Mouse (Mus musculus): ENCODE measurements around the gene Krtap12-1. TPM values are rescaled to one million over a fixed set of nuclear protein-coding genes. Genes with fewer than 3 reads are reported as not detected.
"Not testable (repeated sequence)": the region's sequence is repeated elsewhere in the genome, so short reads cannot be mapped to it uniquely, and the experiment has no call there.

Gene Krtap12-1
- polyA plus RNA-seq (2012; fragmentation: generic; extraction: Trizol) = not detected
- long read RNA-seq, experiment 1 = 0 reads
- long read RNA-seq, experiment 2 = 0 reads

DNA sequence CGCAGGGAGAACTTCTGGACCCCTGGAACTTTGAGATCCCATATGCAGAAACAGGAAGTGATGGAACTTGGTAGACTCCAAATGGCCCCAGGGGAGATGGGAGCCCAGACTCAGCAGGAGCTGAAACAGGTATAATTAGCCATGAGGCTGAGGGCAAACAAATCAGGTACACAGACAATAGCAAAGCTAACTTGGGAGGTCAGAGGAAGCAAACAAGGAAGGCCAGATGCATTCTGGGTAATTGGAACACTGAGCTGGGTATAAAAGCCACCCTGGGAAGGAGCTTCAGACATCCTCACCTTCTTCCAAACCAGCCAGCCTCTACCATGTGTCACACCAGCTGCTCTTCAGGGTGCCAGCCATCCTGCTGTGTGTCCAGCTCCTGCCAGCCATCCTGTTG lies at the start of gene Krtap12-1:
TSS of gene Krtap12-1 (plus strand) at position 301 of the 400 bp plus-strand sequence.
- H3K36me3 ChIP-seq (ENCODE audit: control insufficient read depth, insufficient read depth); H3ac ChIP-seq (ENCODE audit: control insufficient read depth, insufficient read length, low read depth); H3K79me2 ChIP-seq (ENCODE audit: control insufficient read depth, insufficient read depth); H3K27me3 ChIP-seq (ENCODE audit: control insufficient read depth, insufficient read depth, insufficient read length); H3K79me3 ChIP-seq (ENCODE audit: low read depth); H3K4me3 ChIP-seq (ENCODE audit: insufficient read depth, poor library complexity, severe bottlenecking): not testable (repeated sequence)

DNA sequence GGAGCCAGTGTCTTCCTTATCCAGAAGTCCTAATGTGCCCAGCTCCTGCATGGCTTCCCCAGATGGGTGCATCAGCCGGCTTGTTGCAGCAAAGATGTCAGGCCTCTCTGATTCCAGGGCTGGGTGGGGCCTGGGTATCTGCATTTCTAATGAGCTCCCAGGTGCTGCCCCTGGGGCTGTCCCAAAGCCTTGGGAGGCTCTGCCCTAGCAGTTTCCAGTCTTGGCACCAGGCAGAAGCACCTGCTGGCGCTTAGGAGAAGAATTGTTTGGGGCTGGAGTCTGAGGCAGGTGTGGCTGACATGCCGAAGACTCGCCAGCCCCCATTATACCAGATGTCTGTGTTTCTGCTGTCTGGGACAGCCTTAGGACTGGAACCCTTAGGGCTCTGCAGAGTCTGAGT lies 49.7 kb upstream of the Krtap12-1 start:
- Histone ChIP-seq H3ac (ENCODE audit: control insufficient read depth, insufficient read length, low read depth) (no peak overlapping the region), H3K36me3 (ENCODE audit: control insufficient read depth, insufficient read depth) (no peaks in the 10 kb centered on the region), H3K27me3 (ENCODE audit: control insufficient read depth, insufficient read depth, insufficient read length) (peaks cover 20% of the 10 kb centered on the region), H3K79me2 (ENCODE audit: control insufficient read depth, insufficient read depth) (no peaks in the 10 kb centered on the region), H3K79me3 (ENCODE audit: low read depth) (no peaks in the 10 kb centered on the region), H3K4me3 (ENCODE audit: insufficient read depth, poor library complexity, severe bottlenecking) (no peak overlapping the region)
- TF ChIP-seq FOSL1 (IDR thresholded peaks at IDR 0.05; ENCODE audit: insufficient read depth, low read length, poor library complexity, severe bottlenecking) = no peak
- TF ChIP-seq USF1 (IDR thresholded peaks at IDR 0.05; ENCODE audit: low read depth) = no peak
- TF ChIP-seq MYOD1 (IDR thresholded peaks at IDR 0.05; ENCODE audit: control insufficient read depth, insufficient read length, low read depth) = no peak
- no peak for TF ChIP-seq MYOG (IDR thresholded peaks at IDR 0.05; ENCODE audit: control insufficient read depth, extremely low read depth, insufficient read length)

DNA sequence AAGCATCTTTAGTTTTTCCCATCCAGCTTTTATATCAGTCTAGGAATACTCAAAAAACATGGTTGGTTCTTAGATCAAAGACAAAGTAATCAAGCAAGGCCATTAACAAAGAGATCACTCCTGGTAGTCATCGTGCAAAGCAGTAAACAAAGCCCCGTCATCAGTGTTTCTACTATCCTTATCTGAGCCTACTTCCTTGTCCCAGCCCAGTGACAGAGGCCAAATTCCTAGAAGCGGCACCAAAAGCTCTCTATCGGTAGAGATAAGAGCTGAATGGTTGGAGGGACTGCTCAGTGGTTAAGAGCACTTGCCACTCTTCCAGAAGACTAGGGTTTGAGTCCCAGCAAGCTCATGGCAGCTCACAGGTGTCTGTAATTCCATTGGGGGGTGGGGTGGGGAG lies 48.9 kb upstream of the Krtap12-1 start:
- no peaks in the 10 kb centered on the region for H3K36me3 ChIP-seq (ENCODE audit: control insufficient read depth, insufficient read depth)
- peaks cover 24% of the 10 kb centered on the region for H3K27me3 ChIP-seq (ENCODE audit: control insufficient read depth, insufficient read depth, insufficient read length)
- no peaks in the 10 kb centered on the region for H3K79me2 ChIP-seq (ENCODE audit: control insufficient read depth, insufficient read depth)
- no peaks in the 10 kb centered on the region for H3K79me3 ChIP-seq (ENCODE audit: low read depth)
- no peak overlapping the region for H3ac ChIP-seq (ENCODE audit: control insufficient read depth, insufficient read length, low read depth)
- no peak overlapping the region for H3K4me3 ChIP-seq (ENCODE audit: insufficient read depth, poor library complexity, severe bottlenecking)
- TF ChIP-seq MYOD1 (IDR thresholded peaks at IDR 0.05; ENCODE audit: control insufficient read depth, insufficient read length, low read depth) (no peak), USF1 (IDR thresholded peaks at IDR 0.05; ENCODE audit: low read depth) (no peak), FOSL1 (IDR thresholded peaks at IDR 0.05; ENCODE audit: insufficient read depth, low read length, poor library complexity, severe bottlenecking) (no peak), MYOG (IDR thresholded peaks at IDR 0.05; ENCODE audit: control insufficient read depth, extremely low read depth, insufficient read length) (no peak), CTCF (IDR thresholded peaks at IDR 0.05; ENCODE audit: control insufficient read depth, insufficient read depth, insufficient read length) (no peak), MAX (IDR thresholded peaks at IDR 0.05) (no peak), CEBPB (IDR thresholded peaks at IDR 0.05; ENCODE audit: low read depth) (no peak)

DNA sequence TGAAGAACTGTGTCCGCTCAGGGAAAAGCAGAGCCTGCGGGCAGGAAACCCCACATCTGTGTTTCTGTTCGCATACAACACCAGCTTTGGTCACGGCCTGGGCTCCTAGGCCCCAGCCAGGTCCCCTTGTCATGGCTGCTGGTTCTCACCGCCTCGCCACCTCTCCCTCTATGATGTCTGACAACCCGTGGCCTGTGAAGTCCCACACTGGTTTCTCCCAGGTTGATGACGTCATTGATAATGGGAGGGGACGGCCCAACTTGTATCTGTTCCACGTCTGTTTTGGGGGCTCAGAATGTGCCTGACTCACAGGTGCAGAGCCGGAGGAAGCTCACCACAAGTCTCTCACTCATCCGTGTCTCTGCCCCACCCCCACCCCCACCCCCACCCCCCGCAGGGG lies 46.6 kb upstream of the Krtap12-1 start:
- Histone ChIP-seq H3K79me3 (ENCODE audit: low read depth) (no peaks in the 10 kb centered on the region), H3K4me3 (ENCODE audit: insufficient read depth, poor library complexity, severe bottlenecking) (no peak overlapping the region), H3K27me3 (ENCODE audit: control insufficient read depth, insufficient read depth, insufficient read length) (peaks cover 31% of the 10 kb centered on the region), H3K36me3 (ENCODE audit: control insufficient read depth, insufficient read depth) (no peaks in the 10 kb centered on the region), H3K79me2 (ENCODE audit: control insufficient read depth, insufficient read depth) (no peaks in the 10 kb centered on the region), H3ac (ENCODE audit: control insufficient read depth, insufficient read length, low read depth) (no peak overlapping the region)
- no peak for TF ChIP-seq MYOD1 (IDR thresholded peaks at IDR 0.05; ENCODE audit: control insufficient read depth, insufficient read length, low read depth)
- no peak for TF ChIP-seq USF1 (IDR thresholded peaks at IDR 0.05; ENCODE audit: low read depth)
- no peak for TF ChIP-seq MYOG (IDR thresholded peaks at IDR 0.05; ENCODE audit: control insufficient read depth, extremely low read depth, insufficient read length)
- no peak for TF ChIP-seq FOSL1 (IDR thresholded peaks at IDR 0.05; ENCODE audit: insufficient read depth, low read length, poor library complexity, severe bottlenecking)
- TF ChIP-seq CTCF (IDR thresholded peaks at IDR 0.05; ENCODE audit: control insufficient read depth, insufficient read depth, insufficient read length) = no peak
- TF ChIP-seq MAX (IDR thresholded peaks at IDR 0.05) = no peak
- no peak for TF ChIP-seq CEBPB (IDR thresholded peaks at IDR 0.05; ENCODE audit: low read depth)

DNA sequence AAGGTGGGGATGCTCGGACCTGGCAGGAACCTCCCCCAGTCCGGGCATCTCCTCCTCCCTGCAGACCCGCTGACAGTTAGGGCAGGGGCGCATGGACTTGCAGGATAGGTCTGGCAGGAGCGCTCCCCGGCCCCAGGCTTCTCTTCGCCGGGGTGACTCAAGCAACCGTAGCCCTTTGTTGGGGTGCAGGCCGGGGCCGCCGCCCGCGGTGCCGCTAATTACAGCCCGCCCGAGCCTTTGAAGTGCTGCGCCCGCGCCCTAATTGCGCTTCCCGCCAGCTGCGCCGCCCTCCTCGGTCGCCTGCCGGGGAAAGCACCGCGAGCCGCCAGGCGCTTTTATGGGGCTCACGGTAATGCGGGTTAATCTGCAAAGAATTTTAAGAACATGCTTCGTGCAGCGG lies 42.8 kb upstream of the Krtap12-1 start:
- Histone ChIP-seq H3K36me3 (ENCODE audit: control insufficient read depth, insufficient read depth) (no peaks in the 10 kb centered on the region), H3K79me3 (ENCODE audit: low read depth) (no peaks in the 10 kb centered on the region), H3K79me2 (ENCODE audit: control insufficient read depth, insufficient read depth) (no peaks in the 10 kb centered on the region), H3ac (ENCODE audit: control insufficient read depth, insufficient read length, low read depth) (no peak overlapping the region), H3K27me3 (ENCODE audit: control insufficient read depth, insufficient read depth, insufficient read length) (peaks cover 49% of the 10 kb centered on the region), H3K4me3 (ENCODE audit: insufficient read depth, poor library complexity, severe bottlenecking) (no peak overlapping the region)
- no peak for TF ChIP-seq CTCF (IDR thresholded peaks at IDR 0.05; ENCODE audit: control insufficient read depth, insufficient read depth, insufficient read length)
- TF ChIP-seq FOSL1 (IDR thresholded peaks at IDR 0.05; ENCODE audit: insufficient read depth, low read length, poor library complexity, severe bottlenecking) = no peak
- no peak for TF ChIP-seq CEBPB (IDR thresholded peaks at IDR 0.05; ENCODE audit: low read depth)
- no peak for TF ChIP-seq MAX (IDR thresholded peaks at IDR 0.05)
- TF ChIP-seq USF1 (IDR thresholded peaks at IDR 0.05; ENCODE audit: low read depth) = no peak
- no peak for TF ChIP-seq MYOG (IDR thresholded peaks at IDR 0.05; ENCODE audit: control insufficient read depth, extremely low read depth, insufficient read length)
- TF ChIP-seq MYOD1 (IDR thresholded peaks at IDR 0.05; ENCODE audit: control insufficient read depth, insufficient read length, low read depth) = no peak

DNA sequence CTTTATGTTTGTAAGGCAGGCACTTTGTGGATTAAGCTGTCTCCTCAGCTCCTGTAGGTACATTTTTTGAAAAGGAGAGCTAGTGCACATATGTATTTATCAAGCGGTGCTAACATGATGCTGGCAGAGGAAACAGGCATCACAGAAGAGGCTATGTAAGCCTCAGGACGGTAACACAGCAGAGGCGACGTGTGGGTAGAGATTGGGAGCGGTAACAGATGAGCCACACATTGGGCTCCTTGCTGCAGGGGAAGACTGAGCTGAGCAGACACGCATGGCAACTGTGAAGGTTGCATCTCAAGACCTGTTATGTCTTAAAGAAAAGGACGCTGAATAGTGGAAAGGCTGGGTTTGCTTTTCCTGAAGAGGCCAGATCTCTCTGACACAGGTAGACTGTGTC lies 37.4 kb upstream of the Krtap12-1 start:
- H3K79me2 ChIP-seq (ENCODE audit: control insufficient read depth, insufficient read depth) = no peaks in the 10 kb centered on the region
- no peaks in the 10 kb centered on the region for H3K36me3 ChIP-seq (ENCODE audit: control insufficient read depth, insufficient read depth)
- no peak overlapping the region for H3ac ChIP-seq (ENCODE audit: control insufficient read depth, insufficient read length, low read depth)
- H3K27me3 ChIP-seq (ENCODE audit: control insufficient read depth, insufficient read depth, insufficient read length) = peaks cover 74% of the 10 kb centered on the region
- TF ChIP-seq USF1 (IDR thresholded peaks at IDR 0.05; ENCODE audit: low read depth) = no peak
- TF ChIP-seq MYOG (IDR thresholded peaks at IDR 0.05; ENCODE audit: control insufficient read depth, extremely low read depth, insufficient read length) = no peak
- TF ChIP-seq CEBPB (IDR thresholded peaks at IDR 0.05; ENCODE audit: low read depth) = no peak
- TF ChIP-seq FOSL1 (IDR thresholded peaks at IDR 0.05; ENCODE audit: insufficient read depth, low read length, poor library complexity, severe bottlenecking) = no peak
- TF ChIP-seq CTCF (IDR thresholded peaks at IDR 0.05; ENCODE audit: control insufficient read depth, insufficient read depth, insufficient read length) = no peak
- TF ChIP-seq MAX (IDR thresholded peaks at IDR 0.05) = no peak
- TF ChIP-seq MYOD1 (IDR thresholded peaks at IDR 0.05; ENCODE audit: control insufficient read depth, insufficient read length, low read depth) = no peak
- no peak overlapping the region for H3K4me3 ChIP-seq (ENCODE audit: insufficient read depth, poor library complexity, severe bottlenecking)
- H3K79me3 ChIP-seq (ENCODE audit: low read depth) = no peaks in the 10 kb centered on the region
